Mouse (Mus musculus) CH12.LX (cell line): Measurements from ENCODE around the gene Dyrk3. TPM values are rescaled to one million over a fixed set of nuclear protein-coding genes. Genes with fewer than 3 reads are reported as not detected.
A peak's percentile ranks its signal among the peaks of the same experiment; 100 is the strongest.

Experiments
- DNase-seq: peaks from one replicate; pipeline ENCODE4 v3.0.0-alpha.2; 2013; ENCODE audit errors: extremely low read depth
- H3K27ac ChIP-seq: 2 replicates; pipeline ENCODE4 v1.5.1; 2012; ENCODE audit warnings: low read depth, mild to moderate bottlenecking, control low read depth, moderate library complexity; ENCODE audit not compliant: insufficient read depth
- H3K27me3 ChIP-seq: replicated peaks from 2 replicates; pipeline ENCODE3; 2012; ENCODE audit warnings: inconsistent platforms
- H3K36me3 ChIP-seq, 2 experiments: replicated peaks in 1 of 2; 2 replicates each; pipeline versions ENCODE3 to v1.6.1; 2012; ENCODE audit warnings: inconsistent platforms in 1 of 2, low read length in 1 of 2, mild to moderate bottlenecking in 1 of 2, mixed read lengths in 1 of 2, moderate library complexity in 1 of 2; ENCODE audit not compliant: control insufficient read depth in 1 of 2, insufficient read depth in 1 of 2
- H3K4me1 ChIP-seq, 2 experiments: 2 replicates each; pipeline ENCODE4 v1.6.1; 2012; ENCODE audit warnings: inconsistent platforms in 1 of 2, moderate library complexity in 1 of 2; ENCODE audit not compliant: insufficient read depth in 2 of 2, control insufficient read depth in 1 of 2
- H3K4me2 ChIP-seq: 2 replicates; pipeline ENCODE4 v1.6.1; 2012; ENCODE audit warnings: low read depth, mild to moderate bottlenecking, control low read depth; ENCODE audit not compliant: poor library complexity, insufficient read depth, severe bottlenecking
- H3K4me3 ChIP-seq, 3 experiments: fragments of 150-350 bp in 1 of 3; sonication (generic) in 1 of 3; replicated peaks in 1 of 3; 2 replicates each; pipeline versions ENCODE3 to v1.5.1; 2011 to 2012; ENCODE audit warnings: low read depth in 2 of 3, low read length in 2 of 3, mild to moderate bottlenecking in 2 of 3, moderate library complexity in 2 of 3, control low read depth in 1 of 3, improper control_type of control experiment in 1 of 3, inconsistent platforms in 1 of 3, mixed read lengths in 1 of 3; ENCODE audit not compliant: poor library complexity in 1 of 3
- H3K79me2 ChIP-seq: replicated peaks from 2 replicates; pipeline ENCODE4 v1.6.1; 2012; ENCODE audit warnings: mild to moderate bottlenecking, moderate library complexity; ENCODE audit not compliant: control insufficient read depth, poor library complexity, insufficient read depth, severe bottlenecking; ENCODE audit errors: extremely low read depth
- H3K9ac ChIP-seq: 2 replicates; pipeline ENCODE4 v1.6.1; 2012; ENCODE audit warnings: low read depth, mild to moderate bottlenecking, control low read depth, moderate library complexity; ENCODE audit not compliant: insufficient read depth
- H3K9me3 ChIP-seq: replicated peaks from 2 replicates; pipeline ENCODE3; 2012; ENCODE audit warnings: low read length, inconsistent platforms, mixed read lengths
- BHLHE40 ChIP-seq: IDR thresholded peaks from 2 replicates; pipeline ENCODE4 v1.6.1; 2011; ENCODE audit warnings: mild to moderate bottlenecking, low read depth, low read length, improper control_type of control experiment
- CHD2 ChIP-seq: IDR thresholded peaks from 2 replicates; pipeline ENCODE4 v1.6.1; 2011; ENCODE audit warnings: low read length, improper control_type of control experiment
- CTCF ChIP-seq, 2 experiments: IDR thresholded peaks in 1 of 2; conservative IDR thresholded peaks in 1 of 2; 2 replicates each; pipeline ENCODE4 v1.5.1; 2011 to 2012; ENCODE audit warnings: low read depth in 2 of 2, low read length in 2 of 2, improper control_type of control experiment in 1 of 2, inconsistent platforms in 1 of 2, mild to moderate bottlenecking in 1 of 2, moderate library complexity in 1 of 2
- E2F4 ChIP-seq: IDR thresholded peaks from 2 replicates; pipeline ENCODE4 v1.6.1; 2011; ENCODE audit warnings: low read depth, low read length, improper control_type of control experiment; ENCODE audit not compliant: insufficient replicate concordance
- ELF1 ChIP-seq: IDR thresholded peaks from 2 replicates; pipeline ENCODE4 v1.6.1; 2014; ENCODE audit warnings: low read depth, mild to moderate bottlenecking, inconsistent platforms, low read length, improper control_type of control experiment
- EP300 ChIP-seq: IDR thresholded peaks from 2 replicates; pipeline ENCODE4 v1.6.1; 2011; ENCODE audit warnings: low read length, improper control_type of control experiment
- ETS1 ChIP-seq: conservative IDR thresholded peaks from 2 replicates; pipeline ENCODE4 v1.6.1; 2012; ENCODE audit warnings: low read depth, mild to moderate bottlenecking, inconsistent platforms, low read length, improper control_type of control experiment, moderate library complexity
- GABPA ChIP-seq: IDR thresholded peaks from 2 replicates; pipeline ENCODE4 v1.6.1; 2012; ENCODE audit warnings: low read depth, low read length, improper control_type of control experiment, inconsistent platforms; ENCODE audit not compliant: insufficient replicate concordance
- HCFC1 ChIP-seq: IDR thresholded peaks from 2 replicates; pipeline ENCODE4 v1.6.1; 2012; ENCODE audit warnings: low read depth, mild to moderate bottlenecking, inconsistent platforms, low read length, improper control_type of control experiment
- IRF4 ChIP-seq: IDR thresholded peaks from 2 replicates; pipeline ENCODE4 v1.6.1; 2014; ENCODE audit warnings: low read depth, mild to moderate bottlenecking, inconsistent platforms, low read length, improper control_type of control experiment
- JUN ChIP-seq: IDR thresholded peaks from 2 replicates; pipeline ENCODE4 v1.6.1; 2011; ENCODE audit warnings: low read depth, mild to moderate bottlenecking, low read length, improper control_type of control experiment, moderate library complexity; ENCODE audit not compliant: insufficient read depth
- JUND ChIP-seq: conservative IDR thresholded peaks from 2 replicates; pipeline ENCODE4 v1.6.1; 2011; ENCODE audit warnings: low read depth, low read length, improper control_type of control experiment
- KAT2A ChIP-seq: IDR thresholded peaks from 2 replicates; pipeline ENCODE4 v1.6.1; 2012; ENCODE audit warnings: low read length, improper control_type of control experiment, inconsistent platforms; ENCODE audit not compliant: insufficient replicate concordance
- MAFK ChIP-seq: IDR thresholded peaks from 2 replicates; pipeline ENCODE4 v1.6.1; 2011; ENCODE audit warnings: low read length, improper control_type of control experiment; ENCODE audit not compliant: insufficient replicate concordance
- MAX ChIP-seq: IDR thresholded peaks from 2 replicates; pipeline ENCODE4 v1.6.1; 2011; ENCODE audit warnings: low read length, improper control_type of control experiment
- MAZ ChIP-seq: IDR thresholded peaks from 2 replicates; pipeline ENCODE4 v1.6.1; 2012; ENCODE audit warnings: low read depth, mild to moderate bottlenecking, inconsistent platforms, low read length, improper control_type of control experiment, moderate library complexity
- MEF2A ChIP-seq: IDR thresholded peaks from 2 replicates; pipeline ENCODE4 v1.6.1; 2014; ENCODE audit warnings: low read depth, mild to moderate bottlenecking, inconsistent platforms, low read length, improper control_type of control experiment, borderline replicate concordance
- MXI1 ChIP-seq: IDR thresholded peaks from 2 replicates; pipeline ENCODE4 v1.6.1; 2011; ENCODE audit warnings: mild to moderate bottlenecking, low read depth, low read length, improper control_type of control experiment
- MYC ChIP-seq: IDR thresholded peaks from 2 replicates; pipeline ENCODE4 v1.6.1; 2011; ENCODE audit warnings: low read depth, mild to moderate bottlenecking, improper control_type of control experiment, low read length
- NELFE ChIP-seq: IDR thresholded peaks from 2 replicates; pipeline ENCODE4 v1.6.1; 2011; ENCODE audit warnings: low read depth, low read length, improper control_type of control experiment
- NRF1 ChIP-seq: IDR thresholded peaks from 2 replicates; pipeline ENCODE4 v1.6.1; 2014; ENCODE audit warnings: low read depth, mild to moderate bottlenecking, inconsistent platforms, low read length, improper control_type of control experiment, moderate library complexity
- PAX5 ChIP-seq: IDR thresholded peaks from 2 replicates; pipeline ENCODE4 v1.6.1; 2012; ENCODE audit warnings: low read length, inconsistent platforms, mixed read lengths
- POLR2A ChIP-seq: IDR thresholded peaks from 2 replicates; pipeline ENCODE4 v1.6.1; 2011; ENCODE audit warnings: low read depth, mild to moderate bottlenecking, improper control_type of control experiment, low read length
- POLR2AphosphoS2 ChIP-seq: IDR thresholded peaks from 2 replicates; pipeline ENCODE4 v1.6.1; 2011; ENCODE audit warnings: low read depth, low read length, improper control_type of control experiment
- RAD21 ChIP-seq: IDR thresholded peaks from 2 replicates; pipeline ENCODE4 v1.6.1; 2011; ENCODE audit warnings: low read depth, mild to moderate bottlenecking, low read length, improper control_type of control experiment, moderate library complexity
- RCOR1 ChIP-seq: conservative IDR thresholded peaks from 2 replicates; pipeline ENCODE4 v1.6.1; 2012; ENCODE audit warnings: low read depth, mild to moderate bottlenecking, inconsistent platforms, low read length, improper control_type of control experiment
- SIN3A ChIP-seq: IDR thresholded peaks from 2 replicates; pipeline ENCODE4 v1.6.1; 2012; ENCODE audit warnings: low read length, improper control_type of control experiment, inconsistent platforms
- SMC3 ChIP-seq: IDR thresholded peaks from 2 replicates; pipeline ENCODE4 v1.6.1; 2011; ENCODE audit warnings: low read depth, low read length, improper control_type of control experiment
- TBP ChIP-seq: conservative IDR thresholded peaks from 2 replicates; pipeline ENCODE4 v1.6.1; 2011; ENCODE audit warnings: low read depth, low read length, improper control_type of control experiment
- TCF12 ChIP-seq: IDR thresholded peaks from 2 replicates; pipeline ENCODE4 v1.6.1; 2014; ENCODE audit warnings: low read depth, mild to moderate bottlenecking, inconsistent platforms, low read length, improper control_type of control experiment
- UBTF ChIP-seq: IDR thresholded peaks from 2 replicates; pipeline ENCODE4 v1.6.1; 2012; ENCODE audit warnings: low read depth, mild to moderate bottlenecking, inconsistent platforms, low read length, improper control_type of control experiment, moderate library complexity
- USF1 ChIP-seq: IDR thresholded peaks from 2 replicates; pipeline ENCODE4 v1.6.1; 2014; ENCODE audit warnings: low read depth, mild to moderate bottlenecking, inconsistent platforms, low read length, improper control_type of control experiment
- USF2 ChIP-seq: conservative IDR thresholded peaks from 2 replicates; pipeline ENCODE4 v1.6.1; 2011; ENCODE audit warnings: low read depth, low read length, improper control_type of control experiment
- ZC3H11A ChIP-seq: IDR thresholded peaks from 2 replicates; pipeline ENCODE4 v1.6.1; 2012; ENCODE audit warnings: low read depth, mild to moderate bottlenecking, inconsistent platforms, low read length, improper control_type of control experiment
- ZKSCAN1 ChIP-seq: IDR thresholded peaks from 2 replicates; pipeline ENCODE4 v1.6.1; 2012; ENCODE audit warnings: low read depth, inconsistent platforms, low read length, improper control_type of control experiment, borderline replicate concordance
- ZMIZ1 ChIP-seq: IDR thresholded peaks from 2 replicates; pipeline ENCODE4 v1.6.1; 2012; ENCODE audit warnings: low read depth, mild to moderate bottlenecking, inconsistent platforms, low read length, improper control_type of control experiment
- ZNF384 ChIP-seq: IDR thresholded peaks from 2 replicates; pipeline ENCODE4 v1.6.1; 2012; ENCODE audit warnings: low read depth, low read length, improper control_type of control experiment, inconsistent platforms
- dilution Hi-C: fragments of 300-500 bp; cut with MboI; formaldehyde crosslinking; loops from 2 replicates; pipeline ENCODE4 v1.14.3; 2020; ENCODE audit warnings: low sequenced_read_pairs; ENCODE audit not compliant: extremely low pct_unique_long_range_greater_than_20kb, extremely low pct_ligation_motif_present
- in situ Hi-C: fragments of 300-500 bp; cut with MboI; formaldehyde crosslinking; loops from 3 replicates; pipeline ENCODE4 v1.14.3; 2019; ENCODE audit warnings: low sequenced_read_pairs, low pct_ligation_motif_present, low pct_unique_long_range_greater_than_20kb, mixed read lengths
- polyA plus RNA-seq: library from polyadenylated mRNA; unstranded; fragments of >175 nt; gene quantifications from 2 replicates; pipeline ENCODE4 v1.2.1, GENCODE M21; 2012; ENCODE audit warnings: low read depth; ENCODE audit not compliant: insufficient read length
- total RNA-seq, 2 experiments: library from RNA; depleted of rRNA; stranded (reverse); fragments of 300-350 nt in 1 of 2; fragments of >200 nt in 1 of 2; gene quantifications; 2 replicates each; pipeline ENCODE4 v1.2.3; 2012 to 2014

Dyrk3 gene
- total and polyA plus RNA-seq, 3 experiments, result 6.4 to 10.1 (median 8.2) TPM

GRCm38 (mm10) chr1:131139102-131140095, 1.3 kb upstream of the Dyrk3 start:
- no peaks in the 10 kb centered on the region for H3K27me3 ChIP-seq
- H3K79me2 ChIP-seq, result peaks cover 20% of the 10 kb centered on the region
- H3K27ac ChIP-seq, result peak overlapping the region; percentile 92
- H3K4me1 ChIP-seq, result peaks cover 13 to 71% of the 10 kb centered on the region in 2 experiments
- in situ Hi-C loops, result no loop called here
- peaks cover 1% of the 10 kb centered on the region for H3K9me3 ChIP-seq
- H3K9ac ChIP-seq, result peak overlapping the region; percentile 84
- H3K36me3 ChIP-seq, result peaks cover 0 to 6% of the 10 kb centered on the region in 2 experiments
- peak overlapping the region; percentile 75 to 96 (median 81) for H3K4me3 ChIP-seq
- peak overlapping the region; percentile 65 for H3K4me2 ChIP-seq
- dilution Hi-C loops, result no loop called here
- peak; percentile 86 for DNase-seq
- TF ChIP-seq RAD21, result no peak
- TF ChIP-seq ZC3H11A, result no peak
- TF ChIP-seq NRF1, result no peak
- no peak for TF ChIP-seq GABPA
- no peak for TF ChIP-seq ZNF384
- TF ChIP-seq USF1, result no peak
- peak; percentile 49; the same call in 1 of the 2 replicates for TF ChIP-seq HCFC1
- TF ChIP-seq MXI1, result 0 out of 2 replicates have a peak, but pooled peaks have one; percentile 63
- TF ChIP-seq ETS1, result no peak; the same call in 1 of the 2 replicates
- TF ChIP-seq MAFK, result no peak
- peak; percentile 62; the same call in 1 of the 2 replicates for TF ChIP-seq IRF4
- no peak for TF ChIP-seq ZMIZ1
- TF ChIP-seq NELFE, result no peak
- no peak for TF ChIP-seq E2F4
- TF ChIP-seq CHD2, result no peak
- no peak for TF ChIP-seq RCOR1
- no peak for TF ChIP-seq POLR2AphosphoS2
- no peak for TF ChIP-seq KAT2A
- no peak for TF ChIP-seq ZKSCAN1
- TF ChIP-seq PAX5, result no peak
- TF ChIP-seq ELF1, result 0 out of 2 replicates have a peak, but pooled peaks have one; percentile 55
- TF ChIP-seq MAZ, result no peak
- TF ChIP-seq MAX, result no peak
- TF ChIP-seq MYC, result 0 out of 2 replicates have a peak, but pooled peaks have one; percentile 14
- TF ChIP-seq UBTF, result no peak
- no peak; the same call in 1 of the 2 replicates for TF ChIP-seq EP300
- TF ChIP-seq SIN3A, result peak; percentile 52
- TF ChIP-seq BHLHE40, result no peak
- TF ChIP-seq TCF12, result 0 out of 2 replicates have a peak, but pooled peaks have one; percentile 35
- 0 out of 2 replicates have a peak, but pooled peaks have one; percentile 33 for TF ChIP-seq TBP
- TF ChIP-seq CTCF (conservative IDR thresholded peaks at IDR 0.05 in 1 of 2, IDR thresholded peaks at IDR 0.05 in 1 of 2; ENCODE audit: low read depth in 2 of 2, low read length in 2 of 2), result no peak
- TF ChIP-seq JUN, result peak; percentile 46; the same call in 1 of the 2 replicates
- no peak for TF ChIP-seq USF2
- TF ChIP-seq MEF2A, result peak; percentile 68; the same call in 1 of the 2 replicates
- TF ChIP-seq SMC3, result no peak
- TF ChIP-seq POLR2A, result peak; percentile 29; the same call in 1 of the 2 replicates
- no peak for TF ChIP-seq JUND
